Mouse (Mus musculus): ENCODE measurements around the gene Dgki. TPM values are rescaled to one million over a fixed set of nuclear protein-coding genes. Genes with fewer than 3 reads are reported as not detected.
A peak's percentile ranks its signal among the peaks of the same experiment; 100 is the strongest.

The Dgki gene
- polyA plus RNA-seq, 1 experiment from 2014 or later, result 0.88 TPM

DNA sequence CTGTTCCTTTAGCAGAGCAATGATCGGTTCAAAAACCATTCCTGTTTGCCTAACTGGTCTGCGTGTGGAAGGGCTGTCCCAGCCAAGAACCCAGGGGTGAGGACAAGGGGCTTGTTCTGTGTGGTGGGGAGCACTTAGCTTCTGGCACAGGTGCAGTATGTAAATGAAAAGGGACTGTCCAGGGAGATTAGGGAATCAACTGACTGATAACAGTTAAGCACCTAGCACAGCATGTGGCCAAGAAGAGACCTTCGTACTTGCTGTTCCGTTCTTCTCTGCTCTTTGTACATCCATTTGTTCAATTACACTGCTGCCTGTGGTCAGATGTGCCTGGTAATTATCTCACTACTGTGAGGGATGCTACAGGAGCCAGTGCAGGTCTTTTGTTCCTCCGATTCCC, 248.3 kb downstream of the Dgki start:
- H3K4me3 ChIP-seq (ENCODE audit: control insufficient read depth in 1 of 2, insufficient read depth in 1 of 2, low read depth in 1 of 2, low read length in 2 of 2), result no peak overlapping the region
- WGBS, result 37% methylated on average over 5 of the region's 5 CpGs
- no peak for ATAC-seq (ENCODE audit: insufficient number of reproducible peaks, insufficient read depth, low FRiP score, low read depth)

DNA sequence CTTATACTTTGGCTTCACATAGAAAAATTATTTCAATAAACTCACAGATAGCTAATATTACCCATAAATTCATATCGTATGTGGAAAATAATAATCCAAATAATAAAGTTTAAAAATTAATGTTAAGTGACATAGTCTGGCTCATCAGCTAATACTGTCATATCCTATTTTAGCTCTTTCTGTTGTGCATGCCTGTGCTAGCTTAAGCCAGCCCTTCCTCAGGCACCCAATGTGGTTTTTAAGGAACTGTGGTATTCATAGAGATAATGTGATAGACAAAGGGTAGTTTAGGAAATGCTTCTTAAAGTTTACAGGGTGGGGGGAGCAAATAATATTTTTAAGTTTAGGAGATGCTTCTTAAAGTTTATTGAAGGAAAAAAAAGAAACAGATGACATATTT, 248.8 kb downstream of the Dgki start:
- Histone ChIP-seq H3K27ac (replicated peaks in 1 of 2; ENCODE audit: control insufficient read depth in 1 of 2, insufficient read depth in 1 of 2, low read depth in 2 of 2, low read length in 2 of 2) (no peak overlapping the region), H3K4me3 (ENCODE audit: control insufficient read depth in 1 of 2, insufficient read depth in 1 of 2, low read depth in 1 of 2, low read length in 2 of 2) (no peak overlapping the region), H3K36me3 (ENCODE audit: control insufficient read depth, insufficient read depth, low read length) (no peaks in the 10 kb centered on the region), H3K4me1 (ENCODE audit: control insufficient read depth in 2 of 2, insufficient read depth in 2 of 2, low read length in 2 of 2) (no peaks in the 10 kb centered on the region), H3K9me3 (ENCODE audit: control insufficient read depth, low read length) (no peaks in the 10 kb centered on the region), H3K4me2 (ENCODE audit: low read length) (no peak overlapping the region), H3K9ac (ENCODE audit: low read length) (no peak overlapping the region), H3K27me3 (ENCODE audit: control insufficient read depth, insufficient read depth, low read length) (no peaks in the 10 kb centered on the region)
- ATAC-seq (ENCODE audit: insufficient number of reproducible peaks, insufficient read depth, low FRiP score, low read depth), result no peak
- 86% methylated on average over 1 of the region's 1 CpGs for WGBS

More for the DNA sequence above, 248.3 kb downstream of the Dgki start:
- Histone ChIP-seq H3K36me3 (ENCODE audit: control insufficient read depth, insufficient read depth, low read length) (no peaks in the 10 kb centered on the region), H3K4me1 (ENCODE audit: control insufficient read depth in 2 of 2, insufficient read depth in 2 of 2, low read length in 2 of 2) (no peaks in the 10 kb centered on the region), H3K9ac (ENCODE audit: low read length) (no peak overlapping the region), H3K27me3 (ENCODE audit: control insufficient read depth, insufficient read depth, low read length) (no peaks in the 10 kb centered on the region), H3K4me2 (ENCODE audit: low read length) (no peak overlapping the region), H3K9me3 (ENCODE audit: control insufficient read depth, low read length) (no peaks in the 10 kb centered on the region), H3K27ac (replicated peaks in 1 of 2; ENCODE audit: control insufficient read depth in 1 of 2, insufficient read depth in 1 of 2, low read depth in 2 of 2, low read length in 2 of 2) (no peak overlapping the region)

DNA sequence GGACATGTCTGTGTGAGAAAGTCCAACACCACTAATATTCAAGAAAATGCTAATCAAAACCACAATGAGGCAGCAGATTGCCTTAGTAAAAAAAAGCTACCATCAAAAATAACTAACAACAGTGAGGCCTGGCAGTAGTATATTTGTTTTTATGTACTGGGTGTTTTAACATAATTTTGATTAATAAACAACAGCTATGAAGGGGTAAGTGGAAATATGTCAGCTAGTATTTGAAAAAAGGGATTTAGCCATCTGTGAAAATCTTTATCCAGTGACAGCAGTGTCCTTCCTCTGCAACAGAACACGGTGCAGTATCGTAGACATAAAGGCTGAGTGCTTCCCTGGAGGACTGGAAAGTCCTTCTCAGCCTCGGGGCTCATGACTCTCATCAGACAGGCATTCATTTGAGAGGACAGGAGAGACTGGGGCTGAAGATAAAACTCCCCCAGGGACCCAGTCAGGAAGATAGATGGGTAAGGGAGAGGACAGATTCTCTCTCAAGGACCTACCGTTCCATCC, 252.3 kb downstream of the Dgki start:
- Histone ChIP-seq H3K36me3 (ENCODE audit: control insufficient read depth, insufficient read depth, low read length) (no peaks in the 10 kb centered on the region), H3K4me3 (ENCODE audit: control insufficient read depth in 1 of 2, insufficient read depth in 1 of 2, low read depth in 1 of 2, low read length in 2 of 2) (no peak overlapping the region), H3K4me1 (ENCODE audit: control insufficient read depth in 2 of 2, insufficient read depth in 2 of 2, low read length in 2 of 2) (no peaks in the 10 kb centered on the region), H3K9me3 (ENCODE audit: control insufficient read depth, low read length) (no peaks in the 10 kb centered on the region), H3K27me3 (ENCODE audit: control insufficient read depth, insufficient read depth, low read length) (no peaks in the 10 kb centered on the region), H3K27ac (replicated peaks in 1 of 2; ENCODE audit: control insufficient read depth in 1 of 2, insufficient read depth in 1 of 2, low read depth in 2 of 2, low read length in 2 of 2) (no peak overlapping the region), H3K4me2 (ENCODE audit: low read length) (no peak overlapping the region), H3K9ac (ENCODE audit: low read length) (no peak overlapping the region)
- no peak for ATAC-seq (ENCODE audit: insufficient number of reproducible peaks, insufficient read depth, low FRiP score, low read depth)
- WGBS, result 51% methylated on average over 4 of the region's 4 CpGs

DNA sequence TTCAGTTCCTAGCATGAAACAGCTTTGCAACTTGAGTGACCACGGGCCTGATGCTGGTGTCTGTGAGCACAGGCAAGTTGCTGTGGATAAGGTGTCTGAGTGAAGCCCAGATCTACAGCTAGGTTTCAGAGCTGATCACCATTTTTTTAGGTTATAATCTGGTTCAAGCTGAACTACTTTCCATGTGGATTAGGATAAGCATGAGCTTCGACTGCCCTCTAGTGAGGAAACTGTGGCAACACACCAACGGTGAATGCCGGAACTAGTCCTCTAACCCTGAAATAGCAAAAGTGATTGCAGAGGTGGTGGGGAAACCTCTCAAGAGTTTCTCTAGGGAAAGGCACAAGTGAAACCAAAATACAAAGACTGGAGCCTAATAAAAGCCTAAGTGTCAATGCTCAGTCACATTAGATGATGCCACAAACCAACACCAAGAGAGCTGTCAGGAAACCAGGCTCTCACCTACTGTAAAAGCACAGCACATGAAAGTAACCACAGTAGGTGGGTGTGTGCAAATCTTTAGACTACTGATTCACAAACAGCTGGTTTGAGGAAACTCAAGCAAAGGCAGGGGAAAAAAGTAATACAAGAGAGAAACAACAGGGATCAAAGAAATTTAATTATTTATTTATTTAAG, 253.7 kb downstream of the Dgki start:
- Histone ChIP-seq H3K27ac (replicated peaks in 1 of 2; ENCODE audit: control insufficient read depth in 1 of 2, insufficient read depth in 1 of 2, low read depth in 2 of 2, low read length in 2 of 2) (no peak overlapping the region), H3K27me3 (ENCODE audit: control insufficient read depth, insufficient read depth, low read length) (no peaks in the 10 kb centered on the region), H3K9me3 (ENCODE audit: control insufficient read depth, low read length) (no peaks in the 10 kb centered on the region), H3K4me1 (ENCODE audit: control insufficient read depth in 2 of 2, insufficient read depth in 2 of 2, low read length in 2 of 2) (no peaks in the 10 kb centered on the region), H3K36me3 (ENCODE audit: control insufficient read depth, insufficient read depth, low read length) (no peaks in the 10 kb centered on the region), H3K4me2 (ENCODE audit: low read length) (no peak overlapping the region), H3K9ac (ENCODE audit: low read length) (no peak overlapping the region), H3K4me3 (ENCODE audit: control insufficient read depth in 1 of 2, insufficient read depth in 1 of 2, low read depth in 1 of 2, low read length in 2 of 2) (no peak overlapping the region)
- no peak for ATAC-seq (ENCODE audit: insufficient number of reproducible peaks, insufficient read depth, low FRiP score, low read depth)
- WGBS, result 31% methylated on average over 4 of the region's 4 CpGs

DNA sequence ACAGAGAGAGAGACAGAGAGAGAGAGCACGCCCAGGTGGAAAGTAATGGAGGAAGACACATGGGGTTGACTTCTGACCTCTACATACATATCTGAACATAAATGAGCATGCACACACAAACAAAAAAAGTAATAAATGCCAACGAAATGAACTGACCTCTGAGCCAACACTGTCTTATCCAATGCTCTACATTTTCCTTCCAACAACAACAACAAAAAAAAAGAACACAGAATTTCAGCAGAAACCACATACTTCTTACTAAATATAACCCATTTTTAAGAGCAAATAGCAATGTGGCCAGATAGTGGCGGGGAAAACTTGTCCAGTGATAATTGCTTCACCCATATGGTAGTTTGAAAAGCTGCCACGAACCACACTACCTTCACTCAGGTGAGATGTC, 255.2 kb downstream of the Dgki start:
- 67% methylated on average over 4 of the region's 4 CpGs for WGBS
- ATAC-seq (ENCODE audit: insufficient number of reproducible peaks, insufficient read depth, low FRiP score, low read depth), result no peak

DNA sequence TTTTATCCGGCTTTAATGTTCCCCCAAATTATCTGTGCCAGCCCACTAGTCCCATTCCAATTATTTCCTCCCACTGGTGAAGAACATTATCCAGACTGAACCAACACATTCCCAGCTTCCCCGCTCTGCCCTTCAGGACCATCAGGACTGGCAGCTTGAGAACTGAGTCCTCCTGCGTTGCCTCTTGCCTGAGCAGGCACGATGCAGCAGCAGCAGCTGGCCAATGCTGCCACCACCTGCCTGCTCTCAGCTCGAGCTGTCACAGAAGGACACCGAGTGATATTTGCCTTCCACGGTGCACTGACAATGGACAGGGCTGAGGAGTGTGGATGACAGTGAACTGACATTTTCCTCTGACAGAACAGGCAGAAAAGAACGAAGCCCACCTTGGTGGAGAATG, 261.5 kb downstream of the Dgki start:
- peak; percentile 52; the same call in 1 of the 2 replicates for ATAC-seq (ENCODE audit: insufficient number of reproducible peaks, insufficient read depth, low FRiP score, low read depth)
- H3K36me3 ChIP-seq (ENCODE audit: control insufficient read depth, insufficient read depth, low read length), result no peaks in the 10 kb centered on the region
- no peaks in the 10 kb centered on the region for H3K27me3 ChIP-seq (ENCODE audit: control insufficient read depth, insufficient read depth, low read length)
- H3K4me3 ChIP-seq (ENCODE audit: control insufficient read depth in 1 of 2, insufficient read depth in 1 of 2, low read depth in 1 of 2, low read length in 2 of 2), result no peak overlapping the region
- no peaks in the 10 kb centered on the region for H3K9me3 ChIP-seq (ENCODE audit: control insufficient read depth, low read length)
- peaks cover 11 to 21% of the 10 kb centered on the region in 2 experiments for H3K4me1 ChIP-seq (ENCODE audit: control insufficient read depth in 2 of 2, insufficient read depth in 2 of 2, low read length in 2 of 2)
- no peak overlapping the region for H3K9ac ChIP-seq (ENCODE audit: low read length)
- WGBS, result 19% methylated on average over 8 of the region's 8 CpGs
- H3K27ac ChIP-seq (replicated peaks in 1 of 2; ENCODE audit: control insufficient read depth in 1 of 2, insufficient read depth in 1 of 2, low read depth in 2 of 2, low read length in 2 of 2), result no peak overlapping the region
- no peak overlapping the region for H3K4me2 ChIP-seq (ENCODE audit: low read length)

More for the DNA sequence above, 255.2 kb downstream of the Dgki start:
- no peak overlapping the region for H3K4me3 ChIP-seq (ENCODE audit: control insufficient read depth in 1 of 2, insufficient read depth in 1 of 2, low read depth in 1 of 2, low read length in 2 of 2)
- H3K4me2 ChIP-seq (ENCODE audit: low read length), result no peak overlapping the region
- H3K27ac ChIP-seq (replicated peaks in 1 of 2; ENCODE audit: control insufficient read depth in 1 of 2, insufficient read depth in 1 of 2, low read depth in 2 of 2, low read length in 2 of 2), result no peak overlapping the region
- H3K27me3 ChIP-seq (ENCODE audit: control insufficient read depth, insufficient read depth, low read length), result no peaks in the 10 kb centered on the region
- no peak overlapping the region for H3K9ac ChIP-seq (ENCODE audit: low read length)
- 0 out of 4 replicates have a peak, but pooled peaks cover 0 to 1% of the 10 kb centered on the region in 2 experiments for H3K4me1 ChIP-seq (ENCODE audit: control insufficient read depth in 2 of 2, insufficient read depth in 2 of 2, low read length in 2 of 2)
- H3K9me3 ChIP-seq (ENCODE audit: control insufficient read depth, low read length), result no peaks in the 10 kb centered on the region
- H3K36me3 ChIP-seq (ENCODE audit: control insufficient read depth, insufficient read depth, low read length), result no peaks in the 10 kb centered on the region

DNA sequence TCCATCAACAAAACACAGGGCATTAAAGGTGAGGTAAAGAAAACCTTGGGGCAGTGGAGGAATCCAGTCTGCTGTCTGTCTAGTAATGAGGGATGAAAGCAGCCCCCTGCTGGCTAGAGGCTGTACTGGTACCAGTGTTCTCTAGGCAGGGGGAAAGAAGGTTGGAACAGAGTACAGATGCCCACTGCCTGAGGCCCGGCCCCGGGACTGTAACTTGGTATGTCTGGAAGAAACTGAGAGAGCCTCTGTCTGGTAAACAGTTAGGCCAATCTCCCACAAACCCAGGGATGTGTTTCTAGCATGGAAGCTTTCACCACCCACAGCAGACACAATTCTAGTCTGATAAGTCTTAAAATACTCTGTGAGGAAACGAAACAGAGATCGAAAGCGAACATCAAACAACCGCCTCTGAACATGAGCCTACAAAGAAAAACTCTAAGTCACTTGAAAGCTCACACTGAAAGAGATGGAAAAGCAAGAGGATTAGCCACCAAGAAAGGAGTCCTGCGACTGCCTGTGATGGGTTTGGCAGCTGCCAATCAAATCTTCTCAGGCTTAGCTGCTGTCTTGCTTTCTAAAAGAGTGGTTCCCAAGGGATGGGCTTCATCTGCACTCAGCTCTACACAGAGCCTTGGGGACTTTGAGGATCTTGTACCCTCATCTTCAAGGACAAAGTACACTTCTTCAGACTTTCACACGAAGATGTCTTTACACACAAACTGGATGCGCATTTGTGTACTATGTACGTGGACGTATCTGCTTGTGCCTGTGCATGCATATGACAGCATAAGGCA, 262.7 kb downstream of the Dgki start:
- Histone ChIP-seq H3K27me3 (ENCODE audit: control insufficient read depth, insufficient read depth, low read length) (no peaks in the 10 kb centered on the region), H3K27ac (replicated peaks in 1 of 2; ENCODE audit: control insufficient read depth in 1 of 2, insufficient read depth in 1 of 2, low read depth in 2 of 2, low read length in 2 of 2) (peak overlapping the region in 1 of 2 experiments; percentile 9; a peak in 2 of 4 replicates), H3K4me3 (ENCODE audit: control insufficient read depth in 1 of 2, insufficient read depth in 1 of 2, low read depth in 1 of 2, low read length in 2 of 2) (no peak overlapping the region; a peak in 1 of 4 replicates), H3K36me3 (ENCODE audit: control insufficient read depth, insufficient read depth, low read length) (no peaks in the 10 kb centered on the region), H3K9ac (ENCODE audit: low read length) (no peak overlapping the region), H3K4me1 (ENCODE audit: control insufficient read depth in 2 of 2, insufficient read depth in 2 of 2, low read length in 2 of 2) (peaks cover 11 to 21% of the 10 kb centered on the region in 2 experiments), H3K9me3 (ENCODE audit: control insufficient read depth, low read length) (no peaks in the 10 kb centered on the region), H3K4me2 (ENCODE audit: low read length) (peak overlapping the region; percentile 21; the same call in 1 of the 2 replicates)
- no peak for ATAC-seq (ENCODE audit: insufficient number of reproducible peaks, insufficient read depth, low FRiP score, low read depth)
- WGBS, result 53% methylated on average over 11 of the region's 11 CpGs
